Mouse (Mus musculus): ENCODE measurements around the gene Gm49601.

DNA sequence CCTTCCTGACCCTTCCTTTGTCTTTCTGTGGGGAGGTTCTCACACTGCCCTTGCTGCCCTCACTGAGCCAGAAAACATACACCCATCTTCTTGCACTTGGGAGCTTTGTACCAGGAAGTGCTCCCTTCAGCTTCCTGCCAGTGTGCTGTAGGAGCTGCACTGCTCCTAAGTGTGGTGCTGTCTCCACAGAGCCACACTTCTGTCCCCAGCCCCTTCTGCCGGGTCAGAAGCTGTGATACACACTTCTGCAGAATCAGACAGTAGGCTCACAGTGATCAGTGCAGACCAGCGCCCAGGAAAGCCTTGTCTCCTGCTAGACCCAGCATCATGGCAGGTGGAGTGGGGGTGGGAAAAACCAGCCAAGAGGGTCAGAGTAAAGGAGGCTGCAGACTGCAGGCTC lies 6.6 kb upstream of the Gm49601 start:
- no peak for TF ChIP-seq POLR2A (IDR thresholded peaks at IDR 0.05; ENCODE audit: low read depth, low read length)
- no peak for TF ChIP-seq CTCF (IDR thresholded peaks at IDR 0.05; ENCODE audit: extremely low read depth, insufficient read length, insufficient replicate concordance, low read depth, low read length)

All from small intestine, adult 2 months (tissue).